Mouse (Mus musculus) embryonic facial prominence, embryonic 14.5 days (tissue): Measurements from ENCODE around the gene Spg7. TPM values are rescaled to one million over a fixed set of nuclear protein-coding genes. Genes with fewer than 3 reads are reported as not detected.

Experiments used
- ATAC-seq: fragments of 200-750 bp; cut with Nextera tagmentation; 2 replicates; pipeline ENCODE4 v1.8.0; 2017; ENCODE audit warnings: low read depth, moderate number of reproducible peaks, moderate TSS enrichment
- DNase-seq: peaks from one replicate; pipeline ENCODE4 v3.0.0-alpha.2; 2015; ENCODE audit warnings: low spot score
- H3K27ac ChIP-seq: fragments of 300-500 bp; sonication (generic); replicated peaks from 2 replicates; pipeline ENCODE4 v1.5.1; 2014; ENCODE audit warnings: low read depth, mild to moderate bottlenecking, low read length, moderate library complexity
- H3K27me3 ChIP-seq: fragments of 300-500 bp; sonication (generic); replicated peaks from 2 replicates; pipeline ENCODE4 v1.6.1; 2014; ENCODE audit warnings: low read length; ENCODE audit not compliant: control insufficient read depth, insufficient read depth
- H3K36me3 ChIP-seq: fragments of 300-500 bp; sonication (generic); 2 replicates; pipeline ENCODE4 v1.6.1; 2014; ENCODE audit warnings: low read length, mixed read lengths; ENCODE audit not compliant: control insufficient read depth, insufficient read depth
- H3K4me1 ChIP-seq: fragments of 300-500 bp; sonication (generic); 2 replicates; pipeline ENCODE4 v1.6.1; 2014; ENCODE audit warnings: antibody characterized with exemption, low read length; ENCODE audit not compliant: control insufficient read depth, insufficient read depth
- H3K4me2 ChIP-seq: fragments of 300-500 bp; sonication (generic); 2 replicates; pipeline ENCODE4 v1.6.1; 2014; ENCODE audit warnings: low read depth, mild to moderate bottlenecking, low read length, moderate library complexity, mixed read lengths
- H3K4me3 ChIP-seq: fragments of 300-500 bp; sonication (generic); 2 replicates; pipeline ENCODE4 v1.5.1; 2014; ENCODE audit warnings: low read depth, mild to moderate bottlenecking, low read length
- H3K9ac ChIP-seq: fragments of 300-500 bp; sonication (generic); 2 replicates; pipeline ENCODE4 v1.6.1; 2014; ENCODE audit warnings: low read depth, mild to moderate bottlenecking, low read length, moderate library complexity, mixed read lengths
- H3K9me3 ChIP-seq: fragments of 300-500 bp; sonication (generic); 2 replicates; pipeline ENCODE4 v1.6.1; 2016; ENCODE audit warnings: low read length; ENCODE audit not compliant: control insufficient read depth
- WGBS: fragments of 180-500 bp; shearing (Covaris S2); extraction: QIAGEN DNeasy Blood & Tissue Kit; methylation state at CpG from one replicate; pipeline ENCODE4 v1.1.7; 2014; 5-methylcytosine and 5-hydroxymethylcytosine counted together
- polyA plus RNA-seq: library from polyadenylated mRNA; unstranded; fragments of >200 nt; fragmentation: Nextera tagmentation; extraction: Ambion mirVana; gene quantifications from 2 replicates; pipeline ENCODE4 v1.2.1, GENCODE M21; 2014

The Spg7 gene
- polyA plus RNA-seq, 1 experiment from 2014 or later: 36.5 TPM

DNA sequence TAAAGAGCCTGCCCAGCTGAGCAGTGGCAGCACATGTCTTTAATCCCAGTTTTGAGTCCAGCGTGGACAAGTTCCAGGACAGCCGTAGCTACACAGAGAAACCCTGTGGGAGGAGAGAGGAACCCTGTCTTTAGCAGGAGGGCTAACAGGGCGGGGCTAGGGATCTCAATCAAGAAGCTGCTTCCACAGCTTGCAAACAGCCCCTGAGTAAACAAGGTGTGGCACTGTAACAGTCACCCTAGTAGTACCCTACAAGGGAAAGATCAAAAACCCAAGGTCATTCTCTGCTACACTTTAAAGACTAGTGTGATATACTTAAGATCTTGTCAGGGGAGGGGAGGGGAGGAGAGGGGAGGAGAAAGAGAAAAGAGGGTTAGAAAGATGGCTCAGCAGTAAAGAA is 25.8 kb upstream of the Spg7 start:
- 63% methylated on average over 3 of the region's 3 CpGs for WGBS
- peaks cover 17% of the 10 kb centered on the region for H3K4me1 ChIP-seq
- no peaks in the 10 kb centered on the region for H3K36me3 ChIP-seq

GRCm38 (mm10) chr8:123037487-123037886 is 25.3 kb upstream of the Spg7 start:
- no peak overlapping the region for H3K9ac ChIP-seq
- H3K4me1 ChIP-seq: peaks cover 17% of the 10 kb centered on the region
- no peak overlapping the region for H3K27ac ChIP-seq
- no peaks in the 10 kb centered on the region for H3K36me3 ChIP-seq
- 89% methylated on average over 11 of the region's 11 CpGs for WGBS
- no peak for DNase-seq
- H3K4me3 ChIP-seq: no peak overlapping the region
- H3K27me3 ChIP-seq: no peaks in the 10 kb centered on the region
- ATAC-seq: no peak
- no peaks in the 10 kb centered on the region for H3K9me3 ChIP-seq
- no peak overlapping the region for H3K4me2 ChIP-seq

More for the DNA sequence above, 25.8 kb upstream of the Spg7 start:
- no peak overlapping the region for H3K4me3 ChIP-seq
- ATAC-seq (no peak), DNase-seq (no peak)
- H3K27ac ChIP-seq: no peak overlapping the region
- no peak overlapping the region for H3K9ac ChIP-seq
- H3K9me3 ChIP-seq: no peaks in the 10 kb centered on the region
- no peak overlapping the region for H3K4me2 ChIP-seq
- H3K27me3 ChIP-seq: no peaks in the 10 kb centered on the region

DNA sequence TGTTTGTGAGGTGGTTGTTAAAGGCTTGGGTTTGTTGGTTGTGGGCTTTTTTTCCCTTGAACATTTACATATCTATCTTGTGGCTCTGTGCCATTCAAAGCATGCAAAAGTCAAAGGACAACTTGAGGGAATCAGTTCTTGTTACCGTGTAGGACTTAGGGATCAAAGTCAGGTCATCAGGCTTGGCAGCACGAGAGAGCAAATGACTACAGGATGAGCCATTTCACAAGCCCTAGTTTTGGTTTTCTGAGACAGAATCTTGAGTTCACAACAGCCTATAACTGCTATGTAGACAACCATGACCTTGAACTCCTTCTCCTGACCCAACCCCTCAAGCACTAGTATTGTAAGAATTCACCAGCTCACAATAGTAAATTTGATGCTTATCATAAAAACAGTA is 24.4 kb upstream of the Spg7 start:
- ATAC-seq (no peak), DNase-seq (no peak)

GRCm38 (mm10) chr8:123039376-123040109 is 23.2 kb upstream of the Spg7 start:
- Histone ChIP-seq H3K27ac (no peak overlapping the region), H3K9me3 (no peaks in the 10 kb centered on the region), H3K27me3 (no peaks in the 10 kb centered on the region), H3K4me2 (peak overlapping the region; percentile 78), H3K4me1 (peaks cover 20% of the 10 kb centered on the region), H3K9ac (no peak overlapping the region), H3K36me3 (0 out of 2 replicates have a peak, but pooled peaks cover 5% of the 10 kb centered on the region), H3K4me3 (no peak overlapping the region)
- WGBS: 77% methylated on average over 11 of the region's 11 CpGs
- DNase-seq (no peak), ATAC-seq (no peak)

More for the DNA sequence above, 24.4 kb upstream of the Spg7 start:
- no peak overlapping the region for H3K4me2 ChIP-seq
- no peak overlapping the region for H3K9ac ChIP-seq
- no peaks in the 10 kb centered on the region for H3K9me3 ChIP-seq
- no peak overlapping the region for H3K4me3 ChIP-seq
- H3K27ac ChIP-seq: no peak overlapping the region
- no peaks in the 10 kb centered on the region for H3K36me3 ChIP-seq
- H3K27me3 ChIP-seq: no peaks in the 10 kb centered on the region
- peaks cover 19% of the 10 kb centered on the region for H3K4me1 ChIP-seq
- 71% methylated on average over 2 of the region's 2 CpGs for WGBS

DNA sequence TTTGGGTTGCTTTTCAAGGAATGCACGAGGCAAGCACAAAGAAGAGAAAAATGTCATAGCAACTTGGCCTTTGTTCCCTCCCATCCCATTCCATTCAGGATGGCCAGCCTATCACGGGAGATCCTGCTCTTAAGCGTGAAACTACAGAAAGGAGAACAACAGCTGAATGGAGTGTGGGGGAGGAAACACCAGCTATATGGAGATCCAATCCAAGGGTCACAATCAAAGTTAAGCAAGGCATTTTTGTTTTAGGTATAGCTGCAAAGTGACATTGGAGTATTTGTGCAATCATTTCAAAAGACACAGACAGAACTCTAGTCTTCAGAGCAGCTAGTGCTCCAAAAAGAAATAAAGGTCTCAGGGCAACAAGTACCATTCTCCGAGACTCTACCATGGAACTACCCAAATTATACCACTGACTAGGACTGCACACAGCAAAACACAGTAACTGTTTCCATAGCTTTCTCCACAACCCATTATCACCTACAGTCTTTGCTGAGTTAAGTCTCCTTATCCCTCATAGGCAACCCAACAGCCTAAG is 22.6 kb upstream of the Spg7 start:
- peak overlapping the region; percentile 99 for H3K4me3 ChIP-seq
- WGBS: 13% methylated on average over 4 of the region's 4 CpGs
- 0 out of 2 replicates have a peak, but pooled peaks cover 5% of the 10 kb centered on the region for H3K36me3 ChIP-seq
- peak overlapping the region; percentile 97; the same call in 1 of the 2 replicates for H3K27ac ChIP-seq
- no peak for ATAC-seq
- DNase-seq: peak; percentile 54
- H3K4me1 ChIP-seq: peaks cover 20% of the 10 kb centered on the region
- peak overlapping the region; percentile 99 for H3K9ac ChIP-seq
- peak overlapping the region; percentile 78 for H3K4me2 ChIP-seq
- H3K27me3 ChIP-seq: no peaks in the 10 kb centered on the region
- H3K9me3 ChIP-seq: no peaks in the 10 kb centered on the region

GRCm38 (mm10) chr8:123041008-123041773 is 21.6 kb upstream of the Spg7 start:
- H3K27me3 ChIP-seq: no peaks in the 10 kb centered on the region
- H3K27ac ChIP-seq: peak overlapping the region; percentile 97
- H3K4me1 ChIP-seq: peaks cover 20% of the 10 kb centered on the region
- DNase-seq (peak; percentile 66), ATAC-seq (no peak)
- peak overlapping the region; percentile 78 for H3K4me2 ChIP-seq
- peak overlapping the region; percentile 99 for H3K9ac ChIP-seq
- WGBS: 0% methylated on average over 16 of the region's 71 CpGs
- no peaks in the 10 kb centered on the region for H3K9me3 ChIP-seq
- peak overlapping the region; percentile 99 for H3K4me3 ChIP-seq
- H3K36me3 ChIP-seq: 0 out of 2 replicates have a peak, but pooled peaks cover 5% of the 10 kb centered on the region

DNA sequence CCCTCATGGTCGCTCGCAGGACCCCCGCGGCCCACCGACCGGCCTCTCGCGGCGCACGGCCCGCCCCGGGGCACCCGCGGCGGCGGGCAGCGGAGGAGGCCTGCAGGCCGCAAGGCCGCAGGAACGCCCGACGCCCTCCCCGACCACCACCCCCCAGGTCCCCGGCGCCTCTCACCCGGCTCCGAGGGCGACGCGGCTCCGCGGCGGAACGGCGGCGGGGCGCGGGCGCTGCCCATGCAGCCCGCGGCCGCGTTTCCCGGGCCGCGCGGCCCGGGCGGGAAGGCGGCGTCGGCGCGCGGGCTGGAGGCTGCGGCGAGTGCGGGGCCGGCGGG is 21.0 kb upstream of the Spg7 start:
- WGBS: no CpG with 5 or more reads among the region's 60 CpGs
- ATAC-seq: peak; percentile 1

GRCm38 (mm10) chr8:123042158-123042973 is 20.4 kb upstream of the Spg7 start, which contains the start of gene Ankrd11:
Gene Ankrd11 (minus strand): TSS chr8:123042277.
- DNase-seq (peak; percentile 100), ATAC-seq (peak; percentile 98)
- no peaks in the 10 kb centered on the region for H3K9me3 ChIP-seq
- peak within 1 kb of the TSS; percentile 98 for H3K27ac ChIP-seq
- H3K36me3 ChIP-seq: 0 out of 2 replicates have a peak, but pooled peaks cover 5% of the 10 kb centered on the region
- H3K9ac ChIP-seq: peak within 1 kb of the TSS; percentile 99
- H3K27me3 ChIP-seq: no peaks in the 10 kb centered on the region
- peaks cover 20% of the 10 kb centered on the region for H3K4me1 ChIP-seq
- peak within 1 kb of the TSS; percentile 78 for H3K4me2 ChIP-seq
- WGBS: 0% methylated on average over 55 of the region's 91 CpGs
- peak within 1 kb of the TSS; percentile 99 for H3K4me3 ChIP-seq

More for the DNA sequence above, 21.0 kb upstream of the Spg7 start:
- H3K27ac ChIP-seq: peak overlapping the region; percentile 97
- H3K9me3 ChIP-seq: no peaks in the 10 kb centered on the region
- H3K4me2 ChIP-seq: peak overlapping the region; percentile 78
- DNase-seq: no peak
- H3K36me3 ChIP-seq: 0 out of 2 replicates have a peak, but pooled peaks cover 5% of the 10 kb centered on the region
- H3K4me1 ChIP-seq: peaks cover 20% of the 10 kb centered on the region
- H3K4me3 ChIP-seq: peak overlapping the region; percentile 99
- no peaks in the 10 kb centered on the region for H3K27me3 ChIP-seq
- H3K9ac ChIP-seq: peak overlapping the region; percentile 99
